Mouse (Mus musculus) gastrocnemius, adult 2 months (tissue): ENCODE measurements around the gene U2af2. TPM values are rescaled to one million over a fixed set of nuclear protein-coding genes. Genes with fewer than 3 reads are reported as not detected.

Source experiments
- DNase-seq: peaks from one replicate; pipeline ENCODE4 v3.0.0; 2022
- H3K27ac ChIP-seq: fragments of 200-600 bp; 2 replicates; pipeline ENCODE4 v1.8.1; 2022; ENCODE audit warnings: mild to moderate bottlenecking
- H3K4me3 ChIP-seq: fragments of 200-600 bp; 2 replicates; pipeline ENCODE4 v1.8.1; 2022; ENCODE audit warnings: mild to moderate bottlenecking, moderate library complexity
- CTCF ChIP-seq: fragments of 200-600 bp; IDR thresholded peaks from 2 replicates; pipeline ENCODE4 v1.8.1; 2022; ENCODE audit warnings: antibody characterized with exemption, mild to moderate bottlenecking, moderate library complexity
- intact Hi-C: fragments of 180-260 bp; cut with DNase I; formaldehyde crosslinking; loops from one replicate; pipeline ENCODE4 v1.15.1; 2025
- total RNA-seq, 2 experiments: library from RNA; stranded (reverse); gene quantifications; 2 replicates each; pipeline ENCODE4 v1.2.3; 2021

U2af2 gene
- total RNA-seq, 2 experiments from 2014 or later: 50.0 to 51.0 TPM

DNA sequence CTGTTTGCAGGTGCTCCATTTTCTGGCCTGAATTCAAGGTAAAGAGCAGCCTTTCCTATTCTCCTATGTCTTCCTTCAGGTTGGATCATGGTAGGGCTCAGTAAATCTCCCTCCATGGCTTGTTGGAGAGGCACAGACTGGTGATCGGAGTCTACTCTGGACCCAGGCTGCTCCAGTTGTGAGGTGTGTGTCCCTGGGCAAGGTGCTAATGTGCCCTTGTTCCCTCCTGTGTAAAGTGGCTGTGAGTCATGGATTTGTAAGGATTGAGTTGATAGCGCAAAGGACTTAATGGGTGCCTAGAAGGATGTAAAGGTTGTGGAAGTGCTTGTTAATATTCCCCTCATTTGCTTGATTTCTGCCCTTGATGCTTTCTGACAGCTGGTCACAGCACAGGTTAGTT is 20.0 kb downstream of the U2af2 start:
- Histone ChIP-seq H3K4me3 (peak overlapping the region; percentile 13), H3K27ac (no peak overlapping the region; the same call in 1 of the 2 replicates)
- intact Hi-C loops: loop anchor here (2.0 kb wide), 1 partner anchor 43 kb away; the partner anchor contains the start of gene Rasl2-9
- no peak for TF ChIP-seq CTCF
- DNase-seq: no peak

DNA sequence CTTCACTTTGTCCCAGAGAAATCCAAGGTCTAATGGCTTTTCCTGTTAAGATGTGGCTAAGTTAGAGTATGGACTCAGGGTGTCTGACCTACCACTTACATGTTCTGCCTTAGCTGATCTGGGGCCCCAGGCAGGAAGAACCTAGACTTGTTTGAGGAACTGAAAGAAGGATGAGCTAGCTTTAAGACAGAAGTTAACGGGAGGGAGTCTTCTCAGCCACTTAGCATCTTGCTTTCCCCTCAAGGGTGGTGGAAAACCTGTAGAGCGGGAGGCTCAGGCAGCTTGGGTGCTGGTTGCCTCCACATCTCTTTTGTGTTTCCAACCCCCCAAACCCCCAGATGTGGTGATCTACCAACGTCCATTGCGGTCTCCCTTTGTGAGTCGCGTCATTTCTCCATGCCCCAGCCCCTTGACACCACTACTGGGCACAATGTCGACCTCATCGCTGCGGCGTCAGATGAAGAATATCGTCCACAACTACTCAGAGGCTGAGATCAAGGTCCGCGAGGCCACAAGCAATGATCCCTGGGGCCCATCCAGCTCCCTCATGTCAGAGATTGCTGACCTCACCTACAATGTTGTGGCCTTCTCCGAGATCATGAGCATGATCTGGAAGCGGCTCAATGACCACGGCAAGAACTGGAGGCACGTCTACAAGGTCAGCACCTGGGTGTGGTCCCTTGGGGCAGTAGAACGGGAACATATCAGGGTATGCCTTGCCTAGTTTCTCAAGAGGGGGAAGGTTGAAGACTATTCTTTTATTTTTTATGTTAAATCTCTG is 21.6 kb downstream of the U2af2 start:
- Histone ChIP-seq H3K27ac (peak overlapping the region; percentile 35; the same call in 1 of the 2 replicates), H3K4me3 (no peak overlapping the region)
- no peak for TF ChIP-seq CTCF
- DNase-seq: no peak
- intact Hi-C loops: no loop called here

DNA sequence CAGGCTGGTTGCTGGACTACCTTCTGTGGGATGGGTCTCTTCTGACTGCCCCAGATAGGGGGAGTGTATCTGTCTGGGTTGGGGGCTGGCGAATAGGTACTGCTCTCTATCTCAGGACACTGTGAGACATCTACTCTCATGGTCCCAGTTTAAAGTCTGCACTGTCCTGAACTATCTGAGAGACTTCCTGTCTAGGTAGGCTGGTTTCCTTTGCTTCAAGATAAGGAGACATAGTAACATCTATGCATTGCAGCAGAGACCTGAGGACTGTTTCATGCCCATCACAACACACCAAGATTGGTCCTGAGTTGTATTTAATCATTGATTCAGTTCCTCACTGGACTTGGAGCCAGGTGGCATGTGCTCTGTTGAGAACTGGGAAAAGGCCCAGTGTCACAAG is 23.6 kb downstream of the U2af2 start:
- Histone ChIP-seq H3K27ac (no peak overlapping the region), H3K4me3 (no peak overlapping the region)
- DNase-seq: no peak
- intact Hi-C loops: no loop called here
- no peak for TF ChIP-seq CTCF

DNA sequence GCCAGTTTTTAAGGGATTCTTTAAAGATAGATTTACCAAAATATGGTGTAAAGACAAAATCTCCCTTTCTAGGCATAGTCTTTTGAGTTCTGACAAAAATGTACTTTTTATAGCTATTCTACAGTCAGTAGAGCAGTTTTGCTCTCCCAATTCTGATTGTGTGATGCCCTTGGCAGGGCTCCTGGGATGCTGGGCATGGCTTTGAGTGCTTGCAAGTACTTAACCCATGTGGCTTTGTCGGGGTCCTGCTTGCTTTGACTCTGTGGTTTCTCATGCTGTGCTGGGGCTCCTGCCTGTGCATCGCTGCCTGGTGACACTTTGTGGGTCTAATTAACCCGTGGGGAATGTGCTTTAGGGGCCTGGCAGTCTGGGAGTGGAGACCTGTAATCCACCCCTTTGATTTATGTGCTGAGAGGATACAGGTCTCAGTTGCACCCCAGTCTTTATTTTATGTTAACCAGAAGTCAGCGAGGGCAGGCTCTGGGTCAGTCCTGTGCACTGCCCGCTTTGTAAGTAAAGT is 25.0 kb downstream of the U2af2 start:
- Histone ChIP-seq H3K27ac (no peak overlapping the region), H3K4me3 (no peak overlapping the region)
- DNase-seq: no peak
- intact Hi-C loops: no loop called here
- no peak for TF ChIP-seq CTCF

DNA sequence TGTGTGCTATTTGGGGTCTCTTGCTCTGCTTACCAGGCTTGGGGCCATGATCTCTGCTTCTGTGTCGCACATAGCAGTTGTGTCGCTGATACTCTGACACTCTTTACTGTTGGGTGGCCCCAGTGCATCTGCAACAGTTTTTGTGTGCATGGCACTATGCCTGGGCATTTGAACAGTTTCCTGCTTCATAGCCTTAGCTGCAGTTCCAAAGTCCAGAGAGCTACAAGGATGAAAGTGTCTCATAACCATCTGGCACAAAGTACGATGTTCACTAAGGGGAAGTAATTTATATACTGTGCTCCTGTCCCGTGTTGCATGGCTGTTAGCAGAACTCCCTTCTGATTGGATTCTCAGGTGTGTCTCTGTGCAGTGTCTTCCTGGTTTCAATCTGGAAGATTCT is 25.9 kb downstream of the U2af2 start:
- intact Hi-C loops: no loop called here
- Histone ChIP-seq H3K27ac (no peak overlapping the region), H3K4me3 (no peak overlapping the region)
- DNase-seq: no peak
- TF ChIP-seq CTCF: no peak

DNA sequence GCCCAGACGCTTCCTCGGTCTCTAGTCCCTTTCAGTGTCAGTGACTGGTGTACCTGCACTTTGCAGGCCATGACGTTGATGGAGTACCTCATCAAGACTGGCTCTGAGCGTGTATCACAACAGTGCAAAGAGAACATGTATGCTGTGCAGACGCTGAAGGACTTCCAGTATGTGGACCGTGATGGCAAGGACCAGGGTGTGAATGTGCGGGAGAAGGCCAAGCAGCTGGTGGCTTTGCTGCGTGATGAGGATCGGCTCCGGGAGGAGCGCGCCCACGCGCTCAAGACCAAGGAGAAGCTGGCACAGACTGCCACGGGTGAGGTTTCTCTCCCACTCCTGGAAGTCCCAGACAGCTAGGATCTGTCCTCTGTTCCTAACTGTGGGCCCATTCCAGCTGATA is 27.9 kb downstream of the U2af2 start:
- intact Hi-C loops: no loop called here
- TF ChIP-seq CTCF: no peak
- H3K4me3 ChIP-seq: no peak overlapping the region
- DNase-seq: no peak
- no peak overlapping the region for H3K27ac ChIP-seq

DNA sequence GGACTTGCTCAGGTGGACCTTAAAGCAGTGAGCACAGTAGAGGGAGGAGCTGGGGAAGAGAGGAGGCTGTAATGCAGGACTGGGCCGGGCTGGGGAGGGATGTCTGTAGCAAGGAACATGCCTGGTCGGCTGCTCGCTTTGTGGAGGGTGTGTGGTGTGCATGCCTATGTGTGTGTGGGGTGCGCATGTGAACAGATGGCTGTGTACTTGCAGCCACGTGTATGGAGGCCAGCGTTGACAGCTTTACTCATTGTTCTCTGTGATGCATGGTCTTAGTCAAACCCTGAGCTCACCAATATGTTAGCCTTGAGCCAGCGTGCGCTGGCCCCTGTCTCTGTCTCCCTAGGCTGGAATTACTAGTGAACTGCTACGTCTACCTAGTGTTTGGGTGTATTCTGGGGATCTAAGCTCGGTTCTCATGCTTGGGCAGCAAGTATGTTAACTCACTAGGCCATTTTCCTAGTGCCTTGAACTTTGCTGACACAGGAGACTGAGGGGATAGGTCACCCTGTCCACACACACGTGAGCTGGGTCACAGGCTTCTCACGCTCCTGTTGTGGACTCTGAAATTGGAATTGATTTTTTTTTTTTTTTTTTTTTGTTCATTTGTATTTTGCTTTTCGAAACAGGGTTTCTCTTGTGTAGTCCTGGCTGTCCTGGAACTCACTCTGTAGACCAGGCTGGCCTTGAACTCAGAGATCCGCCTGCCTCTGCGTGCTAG is 29.2 kb downstream of the U2af2 start:
- Histone ChIP-seq H3K4me3 (no peak overlapping the region), H3K27ac (no peak overlapping the region)
- intact Hi-C loops: no loop called here
- DNase-seq: no peak
- TF ChIP-seq CTCF: no peak

DNA sequence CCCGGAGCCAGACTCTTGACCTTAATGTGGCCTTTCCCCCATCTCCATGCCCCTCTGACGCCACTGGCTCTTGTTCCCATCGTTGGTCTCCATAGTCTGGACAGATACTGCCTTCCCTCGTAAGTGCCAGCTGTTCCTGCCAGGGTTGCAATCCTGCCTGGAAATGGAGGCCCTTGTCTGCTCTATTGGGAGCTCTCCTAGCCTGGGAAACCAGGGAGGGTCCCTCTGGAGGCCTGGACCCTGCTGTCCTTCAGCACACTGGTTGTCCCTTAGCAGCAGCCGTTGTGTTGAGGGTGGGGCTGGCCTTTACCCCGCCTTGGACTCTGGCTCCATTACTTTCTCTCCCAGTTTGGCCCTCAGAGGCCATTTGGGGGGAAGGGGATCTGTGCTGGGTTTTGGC is 30.4 kb downstream of the U2af2 start:
- Histone ChIP-seq H3K27ac (peak overlapping the region; percentile 24; the same call in 1 of the 2 replicates), H3K4me3 (no peak overlapping the region)
- TF ChIP-seq CTCF: no peak
- intact Hi-C loops: no loop called here
- DNase-seq: no peak

DNA sequence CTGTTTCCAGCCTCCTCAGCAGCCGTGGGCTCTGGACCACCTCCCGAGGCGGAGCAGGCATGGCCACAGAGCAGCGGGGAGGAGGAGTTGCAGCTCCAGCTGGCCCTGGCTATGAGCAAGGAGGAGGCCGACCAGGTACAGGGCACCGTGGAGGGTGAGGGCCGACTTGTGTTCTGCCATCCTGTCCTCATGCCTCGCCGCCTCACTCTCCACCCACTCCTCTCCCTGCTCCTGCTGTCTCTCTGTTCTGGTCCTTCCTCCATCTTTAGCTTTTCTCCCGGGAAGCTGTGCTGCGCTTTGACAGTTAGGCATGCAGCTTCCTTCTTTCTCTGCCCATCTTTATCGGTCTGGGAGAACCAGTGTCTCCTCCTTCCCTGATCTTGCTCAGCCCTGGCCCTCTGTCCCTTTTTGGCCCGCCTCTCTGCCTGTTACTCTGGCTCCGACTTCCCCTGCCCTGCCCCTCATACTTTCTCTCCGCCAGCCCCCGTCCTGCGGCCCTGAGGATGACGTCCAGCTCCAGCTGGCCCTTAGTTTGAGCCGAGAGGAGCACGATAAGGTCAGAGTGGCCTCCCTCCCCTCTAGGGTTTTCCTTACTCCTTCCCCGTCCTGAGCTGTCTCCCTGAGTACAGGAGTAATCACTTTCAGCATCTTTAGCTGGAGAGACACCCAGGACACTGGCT is 31.0 kb downstream of the U2af2 start:
- DNase-seq: no peak
- TF ChIP-seq CTCF: no peak
- intact Hi-C loops: no loop called here
- Histone ChIP-seq H3K27ac (peak overlapping the region; percentile 6; the same call in 1 of the 2 replicates), H3K4me3 (no peak overlapping the region)

DNA sequence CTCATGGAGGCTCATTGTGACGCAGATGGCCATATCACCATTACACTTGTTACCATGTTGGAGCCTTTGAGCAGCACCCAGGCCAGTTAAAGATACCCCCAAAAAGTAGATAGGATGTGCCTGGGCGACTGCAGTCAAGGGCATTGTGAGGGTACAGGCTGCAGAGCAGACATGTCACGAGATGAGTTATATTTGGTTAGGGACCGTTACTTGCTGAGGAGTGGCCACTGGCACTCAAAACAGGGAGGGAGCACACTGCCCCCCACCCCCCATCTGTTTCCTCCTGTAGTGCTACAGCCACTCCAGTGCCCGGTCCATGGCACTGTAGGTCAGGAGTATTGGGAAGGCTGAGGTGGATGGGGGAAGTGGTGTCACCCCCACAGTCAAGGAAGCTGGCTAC is 36.8 kb downstream of the U2af2 start:
- no peak for TF ChIP-seq CTCF
- H3K4me3 ChIP-seq: no peak overlapping the region
- no peak overlapping the region for H3K27ac ChIP-seq
- DNase-seq: no peak
- intact Hi-C loops: no loop called here

DNA sequence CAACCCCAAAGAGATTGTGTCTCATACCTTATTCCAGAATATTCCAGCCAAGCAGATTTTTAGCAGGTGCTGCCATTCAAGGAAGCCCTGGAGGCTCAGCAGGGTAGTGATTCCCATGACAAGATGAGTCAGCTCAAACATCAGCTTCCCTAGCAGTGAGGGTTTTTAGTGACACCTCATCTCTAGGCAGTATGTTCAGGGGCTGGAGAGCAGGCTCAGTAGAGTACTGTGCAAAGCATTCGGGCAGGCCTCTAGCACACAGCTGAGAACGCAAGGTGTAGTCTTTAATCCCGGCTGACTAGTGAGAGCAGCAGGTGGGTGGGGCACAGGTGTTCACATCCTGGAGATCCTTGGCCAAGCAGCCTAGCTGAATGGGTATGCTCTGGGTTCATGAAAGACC is 37.9 kb downstream of the U2af2 start:
- Histone ChIP-seq H3K27ac (no peak overlapping the region), H3K4me3 (no peak overlapping the region)
- DNase-seq: no peak
- no peak for TF ChIP-seq CTCF
- intact Hi-C loops: no loop called here

DNA sequence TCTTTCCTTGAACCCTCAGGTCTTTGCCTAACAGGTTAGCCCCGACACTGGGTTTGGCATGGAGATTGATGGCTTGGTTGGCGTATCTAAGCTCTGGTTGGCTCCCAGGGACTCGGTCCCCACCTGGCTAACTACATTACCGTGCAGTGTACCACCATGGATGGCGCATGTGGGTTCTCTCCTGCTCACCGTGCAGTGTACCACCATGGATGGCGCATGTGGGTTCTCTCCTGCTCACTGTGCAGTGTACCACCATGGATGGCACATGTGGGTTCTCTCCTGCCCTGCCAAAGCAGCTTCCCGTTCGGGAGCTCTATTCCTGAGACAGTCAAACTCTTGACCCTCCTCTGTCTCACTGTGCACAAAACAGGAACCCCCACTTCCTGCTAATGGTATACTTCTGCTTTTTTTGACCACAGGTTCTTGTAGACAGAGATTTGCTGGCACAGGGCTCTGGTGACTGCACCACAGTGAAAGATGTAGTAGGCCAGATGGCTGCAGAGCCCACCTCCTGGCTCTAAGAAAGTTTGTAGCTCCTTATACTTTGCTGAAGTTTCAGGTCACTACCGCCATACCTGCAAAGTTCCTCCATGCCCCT is 39.2 kb downstream of the U2af2 start:
- DNase-seq: no peak
- intact Hi-C loops: no loop called here
- Histone ChIP-seq H3K27ac (no peak overlapping the region), H3K4me3 (no peak overlapping the region)
- TF ChIP-seq CTCF: no peak
